Mouse (Mus musculus) lung, postnatal 0 days (tissue): Measurements from ENCODE around the gene Pkp2. TPM values are rescaled to one million over a fixed set of nuclear protein-coding genes. Genes with fewer than 3 reads are reported as not detected.
A peak's percentile ranks its signal among the peaks of the same experiment; 100 is the strongest.
"Not testable (repeated sequence)": the region's sequence is repeated elsewhere in the genome, so short reads cannot be mapped to it uniquely, and the experiment has no call there.

ENCODE experiments used
- ATAC-seq: fragments of 200-750 bp; cut with Nextera tagmentation; 2 replicates; pipeline ENCODE4 v1.8.0; 2017; ENCODE audit warnings: moderate library complexity
- DNase-seq: peaks from one replicate; pipeline ENCODE4 v3.0.0-alpha.2; 2016; ENCODE audit warnings: low spot score
- H3K27ac ChIP-seq: fragments of 300-500 bp; sonication (generic); 2 replicates; pipeline ENCODE4 v1.5.1; 2014; ENCODE audit warnings: antibody characterized with exemption, mild to moderate bottlenecking, low read length, mixed read lengths
- H3K27me3 ChIP-seq: fragments of 300-500 bp; sonication (generic); replicated peaks from 2 replicates; pipeline ENCODE4 v1.6.1; 2014; ENCODE audit warnings: low read length, mixed read lengths; ENCODE audit not compliant: insufficient read depth
- H3K36me3 ChIP-seq: fragments of 300-500 bp; sonication (generic); 2 replicates; pipeline ENCODE4 v1.6.1; 2014; ENCODE audit warnings: low read length, mixed read lengths; ENCODE audit not compliant: insufficient read depth
- H3K4me1 ChIP-seq: fragments of 300-500 bp; sonication (generic); 2 replicates; pipeline ENCODE4 v1.6.1; 2014; ENCODE audit warnings: antibody characterized with exemption, low read depth, low read length, mixed read lengths; ENCODE audit not compliant: insufficient read depth
- H3K4me2 ChIP-seq: fragments of 300-500 bp; sonication (generic); replicated peaks from 2 replicates; pipeline ENCODE4 v1.6.1; 2014; ENCODE audit warnings: low read depth, mild to moderate bottlenecking, low read length, moderate library complexity, mixed read lengths
- H3K4me3 ChIP-seq: fragments of 300-500 bp; sonication (generic); 2 replicates; pipeline ENCODE4 v1.5.1; 2014; ENCODE audit warnings: low read depth, low read length
- H3K9ac ChIP-seq: fragments of 300-500 bp; sonication (generic); replicated peaks from 2 replicates; pipeline ENCODE4 v1.6.1; 2014; ENCODE audit warnings: low read depth, mild to moderate bottlenecking
- H3K9me3 ChIP-seq: fragments of 300-500 bp; sonication (generic); 2 replicates; pipeline ENCODE4 v1.6.1; 2016; ENCODE audit warnings: low read length, mixed read lengths
- CTCF ChIP-seq: IDR thresholded peaks from 2 replicates; pipeline ENCODE4 v1.5.1; 2016; ENCODE audit warnings: antibody characterized with exemption, mild to moderate bottlenecking
- EP300 ChIP-seq: IDR thresholded peaks from 2 replicates; pipeline ENCODE4 v1.6.1; 2016; ENCODE audit warnings: antibody characterized with exemption, mild to moderate bottlenecking, control low read depth
- WGBS: fragments of 180-500 bp; shearing (Covaris S2); extraction: QIAGEN DNeasy Blood & Tissue Kit; methylation state at CpG from one replicate; pipeline ENCODE4 v1.1.7; 2014; 5-methylcytosine and 5-hydroxymethylcytosine counted together
- polyA plus RNA-seq: library from polyadenylated mRNA; unstranded; fragments of >200 nt; fragmentation: Nextera tagmentation; extraction: Ambion mirVana; gene quantifications from 2 replicates; pipeline ENCODE4 v1.2.1, GENCODE M21; 2015

Pkp2 gene
- polyA plus RNA-seq, 1 experiment from 2014 or later = 28.9 TPM

GRCm38 (mm10) chr16:16230439-16230838 is 17.3 kb downstream of the Pkp2 start:
- Histone ChIP-seq H3K4me1 (no peaks in the 10 kb centered on the region), H3K9ac (no peak overlapping the region), H3K27me3 (no peaks in the 10 kb centered on the region), H3K9me3 (no peaks in the 10 kb centered on the region), H3K4me3 (no peak overlapping the region), H3K27ac (no peak overlapping the region), H3K36me3 (no peaks in the 10 kb centered on the region), H3K4me2 (no peak overlapping the region)
- TF ChIP-seq EP300 (no peak), CTCF (no peak)
- DNase-seq = no peak
- WGBS = 96% methylated on average over 5 of the region's 5 CpGs
- no peak for ATAC-seq

DNA sequence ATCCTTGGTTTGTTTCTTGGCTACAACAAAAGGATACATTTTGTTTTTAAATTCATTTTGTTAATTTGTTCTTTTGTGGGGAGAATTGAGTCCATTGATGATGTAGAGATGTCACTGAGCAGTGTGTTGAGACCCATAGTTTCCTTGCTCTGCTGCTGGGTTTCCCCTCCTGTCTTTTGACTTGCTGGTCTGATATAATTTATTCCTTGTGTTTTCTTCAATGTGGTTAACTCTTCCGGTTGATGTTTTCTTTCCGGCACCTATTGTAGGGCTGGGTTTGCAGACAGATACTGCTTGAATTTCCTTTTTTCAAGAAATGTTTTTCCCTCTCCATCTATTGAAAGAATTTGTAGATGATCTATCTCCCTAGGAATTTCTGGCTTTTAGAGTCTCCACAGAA is 20.8 kb downstream of the Pkp2 start:
- no peak overlapping the region for H3K4me3 ChIP-seq
- no peak overlapping the region for H3K27ac ChIP-seq
- no peak overlapping the region for H3K9ac ChIP-seq
- WGBS = 93% methylated on average over 2 of the region's 2 CpGs
- TF ChIP-seq CTCF (no peak), EP300 (no peak)
- H3K4me2 ChIP-seq = no peak overlapping the region
- no peak for ATAC-seq
- no peaks in the 10 kb centered on the region for H3K4me1 ChIP-seq
- H3K36me3 ChIP-seq = no peaks in the 10 kb centered on the region
- no peaks in the 10 kb centered on the region for H3K9me3 ChIP-seq
- no peak for DNase-seq
- H3K27me3 ChIP-seq = no peaks in the 10 kb centered on the region

GRCm38 (mm10) chr16:16236681-16237080 is 23.6 kb downstream of the Pkp2 start:
- H3K27ac ChIP-seq, ATAC-seq, H3K4me1 ChIP-seq, H3K9me3 ChIP-seq, H3K9ac ChIP-seq, DNase-seq, H3K4me2 ChIP-seq, H3K36me3 ChIP-seq, H3K4me3 ChIP-seq, H3K27me3 ChIP-seq: not testable (repeated sequence)
- 80% methylated on average over 9 of the region's 9 CpGs for WGBS

DNA sequence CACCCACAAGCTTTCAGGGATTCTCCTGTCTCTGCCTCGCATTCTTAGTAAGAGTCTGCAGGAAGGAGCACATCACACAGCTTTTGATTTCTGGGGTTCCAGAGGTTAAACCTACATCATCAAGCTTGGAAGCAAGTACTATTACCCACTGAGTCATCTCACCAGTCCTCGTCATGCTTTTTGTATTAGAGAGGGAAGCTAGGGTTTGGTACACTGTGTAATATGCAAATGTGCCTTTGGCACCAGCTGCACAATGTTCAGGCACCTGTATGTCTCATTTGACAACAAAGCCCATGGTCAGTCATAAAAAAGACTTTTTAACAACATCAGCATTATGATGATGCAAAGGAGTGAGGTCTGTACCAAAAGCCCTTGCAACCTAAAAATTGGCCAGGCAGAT is 25.2 kb downstream of the Pkp2 start:
- 82% methylated on average over 2 of the region's 2 CpGs for WGBS
- H3K27me3 ChIP-seq = no peaks in the 10 kb centered on the region
- no peak overlapping the region for H3K9ac ChIP-seq
- no peaks in the 10 kb centered on the region for H3K4me1 ChIP-seq
- H3K4me3 ChIP-seq = no peak overlapping the region
- H3K27ac ChIP-seq = no peak overlapping the region
- ATAC-seq (no peak), DNase-seq (no peak)
- no peak overlapping the region for H3K4me2 ChIP-seq
- no peaks in the 10 kb centered on the region for H3K36me3 ChIP-seq
- TF ChIP-seq EP300 = no peak
- no peak for TF ChIP-seq CTCF
- H3K9me3 ChIP-seq = no peaks in the 10 kb centered on the region

- DNase-seq (peak; percentile 16), ATAC-seq (no peak)
- no peak for TF ChIP-seq CTCF
- no peak for TF ChIP-seq EP300
- Histone ChIP-seq H3K27ac (no peak overlapping the region), H3K9ac (no peak overlapping the region), H3K9me3 (no peaks in the 10 kb centered on the region), H3K27me3 (no peaks in the 10 kb centered on the region), H3K4me1 (no peaks in the 10 kb centered on the region), H3K36me3 (no peaks in the 10 kb centered on the region), H3K4me3 (no peak overlapping the region), H3K4me2 (no peak overlapping the region)
- WGBS = 16% methylated on average over 2 of the region's 2 CpGs
These were observed 31.6 kb downstream of the Pkp2 start for GRCm38 (mm10) chr16:16244711-16245110.

DNA sequence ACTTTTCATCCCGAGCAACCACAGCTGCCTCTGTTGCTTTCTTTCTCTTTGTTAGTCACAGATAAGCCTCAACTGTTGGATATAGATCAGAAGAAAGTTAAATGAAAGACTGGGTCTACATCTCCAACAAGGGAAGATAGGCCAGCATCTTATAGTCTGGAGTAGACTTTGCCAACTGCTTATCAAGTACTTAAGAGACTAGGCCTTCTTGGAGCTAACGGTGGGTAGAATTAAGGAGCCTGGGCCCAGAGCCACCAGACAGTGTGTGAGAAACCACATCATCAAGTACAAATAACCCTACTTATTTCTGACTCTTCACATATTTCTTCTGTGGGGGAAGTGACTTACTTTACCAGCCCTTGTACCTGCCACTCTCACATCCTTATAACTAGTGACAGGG is 37.4 kb downstream of the Pkp2 start:
- Histone ChIP-seq H3K27ac (no peak overlapping the region), H3K9me3 (no peaks in the 10 kb centered on the region), H3K4me3 (no peak overlapping the region), H3K4me2 (no peak overlapping the region), H3K36me3 (no peaks in the 10 kb centered on the region), H3K27me3 (no peaks in the 10 kb centered on the region), H3K4me1 (no peaks in the 10 kb centered on the region), H3K9ac (no peak overlapping the region)
- TF ChIP-seq EP300 (no peak), CTCF (no peak)
- DNase-seq = no peak
- 38% methylated on average over 2 of the region's 2 CpGs for WGBS
- no peak for ATAC-seq

- Histone ChIP-seq H3K27me3 (no peaks in the 10 kb centered on the region), H3K4me2 (no peak overlapping the region), H3K4me1 (no peaks in the 10 kb centered on the region), H3K27ac (no peak overlapping the region), H3K36me3 (no peaks in the 10 kb centered on the region), H3K9me3 (no peaks in the 10 kb centered on the region), H3K9ac (no peak overlapping the region), H3K4me3 (no peak overlapping the region)
- 43% methylated on average over 4 of the region's 4 CpGs for WGBS
- TF ChIP-seq EP300 = no peak
- no peak for TF ChIP-seq CTCF
- ATAC-seq (no peak), DNase-seq (no peak)
These were observed 40.4 kb downstream of the Pkp2 start for GRCm38 (mm10) chr16:16253326-16254074.
